Mouse (Mus musculus) neural tube, embryonic 13.5 days (tissue): ENCODE data around the gene Lgals1. TPM values are rescaled to one million over a fixed set of nuclear protein-coding genes. Genes with fewer than 3 reads are reported as not detected.
"Not testable (repeated sequence)": the region's sequence is repeated elsewhere in the genome, so short reads cannot be mapped to it uniquely, and the experiment has no call there.

Source experiments
- ATAC-seq: fragments of 200-750 bp; cut with Nextera tagmentation; 2 replicates; pipeline ENCODE4 v1.8.0; 2017; ENCODE audit warnings: low read depth, mild to moderate bottlenecking, moderate TSS enrichment, moderate library complexity
- H3K27ac ChIP-seq: fragments of 300-500 bp; sonication (generic); replicated peaks from 2 replicates; pipeline ENCODE4 v1.5.1; 2015; ENCODE audit warnings: moderate library complexity, mild to moderate bottlenecking, inconsistent platforms
- H3K27me3 ChIP-seq: fragments of 300-500 bp; sonication (generic); 2 replicates; pipeline ENCODE4 v1.6.1; 2015; ENCODE audit warnings: mild to moderate bottlenecking, inconsistent platforms
- H3K36me3 ChIP-seq: fragments of 300-500 bp; sonication (generic); 2 replicates; pipeline ENCODE4 v1.6.1; 2015; ENCODE audit warnings: mild to moderate bottlenecking, inconsistent platforms
- H3K4me1 ChIP-seq: fragments of 300-500 bp; sonication (generic); replicated peaks from 2 replicates; pipeline ENCODE4 v1.6.1; 2015; ENCODE audit warnings: inconsistent platforms
- H3K4me2 ChIP-seq: fragments of 300-500 bp; sonication (generic); 2 replicates; pipeline ENCODE4 v1.6.1; 2015; ENCODE audit warnings: inconsistent platforms, mild to moderate bottlenecking, moderate library complexity
- H3K4me3 ChIP-seq: fragments of 300-500 bp; sonication (generic); 2 replicates; pipeline ENCODE4 v1.5.1; 2015; ENCODE audit warnings: mild to moderate bottlenecking, inconsistent platforms
- H3K9ac ChIP-seq: fragments of 300-500 bp; sonication (generic); 2 replicates; pipeline ENCODE4 v1.6.1; 2015; ENCODE audit warnings: moderate library complexity, mild to moderate bottlenecking, inconsistent platforms
- H3K9me3 ChIP-seq: fragments of 300-500 bp; sonication (generic); 2 replicates; pipeline ENCODE4 v1.6.1; 2016; ENCODE audit warnings: inconsistent platforms
- WGBS: fragments of 180-500 bp; shearing (Covaris S2); methylation state at CpG from one replicate; pipeline ENCODE4 v1.1.7; 2015; 5-methylcytosine and 5-hydroxymethylcytosine counted together
- polyA plus RNA-seq: library from polyadenylated mRNA; unstranded; fragments of >200 nt; fragmentation: Nextera tagmentation; extraction: Ambion mirVana; gene quantifications from 2 replicates; pipeline ENCODE4 v1.2.1, GENCODE M21; 2015

Gene Lgals1
- polyA plus RNA-seq: 273 and 356 TPM in 2 replicates

DNA sequence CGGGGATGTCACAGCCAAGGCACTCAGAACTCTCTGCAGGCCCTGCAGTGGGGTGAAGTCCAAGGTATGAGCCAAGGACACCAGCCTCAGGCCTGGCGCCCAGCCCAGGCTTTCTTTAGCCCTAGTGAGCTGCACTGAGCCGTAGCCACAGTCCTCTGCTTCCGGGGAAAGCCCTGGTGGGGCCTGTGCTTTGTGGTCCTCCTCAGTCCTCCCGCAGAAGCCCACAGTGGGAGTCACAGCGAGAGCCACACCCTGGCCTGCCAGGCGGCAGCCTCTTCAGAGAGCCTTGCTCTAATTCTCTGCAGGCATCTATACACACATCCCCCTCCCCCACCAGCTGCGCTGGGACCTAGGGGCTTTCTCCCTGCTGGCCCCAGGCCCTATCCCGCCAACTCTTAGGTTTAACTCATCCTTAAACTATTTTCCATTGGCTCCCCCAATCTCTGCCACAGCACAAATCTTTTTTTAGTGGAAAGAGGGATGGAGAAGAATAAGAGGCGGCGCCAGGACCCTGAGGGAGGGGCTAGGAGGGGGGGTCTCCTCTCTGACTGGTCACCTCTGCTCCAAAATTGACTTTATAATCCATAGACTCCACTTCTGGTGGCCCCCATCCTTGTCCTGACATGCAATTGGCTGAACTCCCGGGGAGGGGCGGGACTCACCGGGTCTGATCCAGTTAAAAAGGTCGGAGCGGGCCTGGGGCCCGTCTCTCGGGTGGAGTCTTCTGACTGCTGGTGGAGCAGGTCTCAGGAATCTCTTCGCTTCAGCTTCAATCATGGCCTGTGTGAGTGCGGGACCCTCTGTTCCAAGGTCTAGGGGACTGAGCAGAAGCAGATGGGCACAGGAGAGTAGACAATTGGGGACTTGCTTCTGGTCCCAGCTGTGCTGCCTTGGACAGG, at the start of gene Lgals1:
TSS of gene Lgals1 (plus strand) at position 705 of the 899 bp plus-strand sequence.
- Histone ChIP-seq H3K9me3 (no peaks in the 10 kb centered on the region), H3K4me3 (peak within 1 kb of the TSS; percentile 33), H3K4me2 (peak within 1 kb of the TSS; percentile 59), H3K4me1 (peaks cover 38% of the 10 kb centered on the region), H3K9ac (peak within 1 kb of the TSS; percentile 64), H3K27me3 (peaks cover 11% of the 10 kb centered on the region), H3K36me3 (no peaks in the 10 kb centered on the region), H3K27ac (peak within 1 kb of the TSS; percentile 74)
- ATAC-seq: peak; percentile 64
- WGBS: 8% methylated on average over 20 of the region's 20 CpGs

DNA sequence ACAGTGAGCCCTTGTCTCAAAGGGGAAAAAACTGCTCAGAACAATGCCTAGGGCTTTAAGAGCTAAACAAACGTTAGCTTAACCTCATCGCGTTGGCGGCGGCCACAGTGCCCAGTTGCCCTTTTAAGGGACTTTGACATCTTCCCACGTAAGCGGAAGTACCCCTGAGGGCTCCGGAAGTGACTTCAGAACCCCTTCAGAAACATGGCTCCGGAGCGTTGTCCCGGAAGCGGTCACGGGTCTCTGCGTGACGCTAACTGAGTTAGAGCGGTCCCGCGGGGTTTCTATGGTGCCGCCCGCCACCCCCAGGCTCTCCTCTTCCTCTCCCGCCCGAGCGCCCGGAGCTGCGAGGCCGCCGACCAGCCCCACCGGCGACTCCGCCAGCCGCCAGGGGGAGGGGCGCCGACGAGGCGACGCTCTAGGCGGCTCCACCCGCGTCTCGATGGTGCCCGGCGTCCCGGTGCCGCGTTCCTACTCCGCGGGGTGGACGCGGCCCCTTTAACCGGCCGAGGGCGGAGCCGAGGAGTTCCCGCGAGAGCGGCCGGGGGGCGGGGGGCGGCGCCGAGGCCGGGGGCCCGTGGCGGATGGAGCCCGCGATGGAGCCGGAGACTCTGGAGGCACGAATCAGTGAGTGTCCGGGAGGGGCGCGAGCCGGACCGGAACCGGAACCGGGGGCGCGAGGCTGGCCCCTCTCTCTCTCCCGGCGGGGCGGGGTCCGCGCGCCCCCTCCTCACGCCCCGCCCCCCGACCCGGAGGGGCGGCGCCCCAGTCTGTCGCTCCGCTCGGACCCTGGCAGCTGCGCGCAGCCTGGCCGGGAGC, 49.3 kb upstream of the Lgals1 start, which contains the start of gene Gga1:
TSS of gene Gga1 (plus strand) at position 200 of the 819 bp plus-strand sequence.
- no peaks in the 10 kb centered on the region for H3K27me3 ChIP-seq
- no peaks in the 10 kb centered on the region for H3K9me3 ChIP-seq
- peak within 1 kb of the TSS; percentile 92 for H3K4me2 ChIP-seq
- under 1% methylated on average over 61 of the region's 95 CpGs for WGBS
- H3K27ac ChIP-seq: peak within 1 kb of the TSS; percentile 99
- H3K4me1 ChIP-seq: peaks cover 39% of the 10 kb centered on the region
- peaks cover 23% of the 10 kb centered on the region for H3K36me3 ChIP-seq
- peak within 1 kb of the TSS; percentile 91 for H3K9ac ChIP-seq
- peak; percentile 90 for ATAC-seq
- H3K4me3 ChIP-seq: peak within 1 kb of the TSS; percentile 79

DNA sequence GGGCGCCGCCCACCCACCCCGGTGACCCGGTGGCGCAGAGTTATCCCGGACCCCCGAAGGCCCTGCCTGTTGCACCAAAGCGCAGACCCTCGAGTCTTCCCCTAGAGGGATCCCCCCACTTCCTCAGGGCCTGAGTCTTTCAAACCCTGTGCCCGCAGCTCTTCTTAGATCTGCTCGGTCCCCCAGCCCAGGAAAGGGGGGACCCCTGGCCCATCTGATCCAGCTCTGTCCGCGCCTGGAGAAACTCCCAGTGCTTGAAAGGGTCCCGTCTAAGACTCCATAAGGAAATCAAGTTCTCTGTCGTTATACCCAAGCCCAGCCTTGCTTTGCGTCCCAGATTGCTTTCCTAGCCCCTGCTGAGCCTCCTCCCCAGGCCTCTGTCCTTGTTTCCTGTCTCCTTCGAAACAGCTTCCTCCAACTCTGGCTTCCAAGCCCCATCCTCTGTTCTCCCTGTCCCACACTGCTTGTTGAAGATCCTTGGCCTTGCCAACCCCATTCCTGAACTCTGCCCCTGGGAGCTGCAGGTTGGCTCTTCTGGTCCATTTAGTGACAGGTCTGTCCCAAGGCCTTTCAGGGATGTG, 48.6 kb upstream of the Lgals1 start:
- no peaks in the 10 kb centered on the region for H3K9me3 ChIP-seq
- peak overlapping the region; percentile 92 for H3K4me2 ChIP-seq
- H3K27me3 ChIP-seq: no peaks in the 10 kb centered on the region
- peak overlapping the region; percentile 99 for H3K27ac ChIP-seq
- H3K36me3 ChIP-seq: peaks cover 30% of the 10 kb centered on the region
- H3K4me3 ChIP-seq: peak overlapping the region; percentile 79
- 0% methylated on average over 15 of the region's 17 CpGs for WGBS
- peak; percentile 42; the same call in 1 of the 2 replicates for ATAC-seq
- peaks cover 39% of the 10 kb centered on the region for H3K4me1 ChIP-seq
- H3K9ac ChIP-seq: peak overlapping the region; percentile 91

DNA sequence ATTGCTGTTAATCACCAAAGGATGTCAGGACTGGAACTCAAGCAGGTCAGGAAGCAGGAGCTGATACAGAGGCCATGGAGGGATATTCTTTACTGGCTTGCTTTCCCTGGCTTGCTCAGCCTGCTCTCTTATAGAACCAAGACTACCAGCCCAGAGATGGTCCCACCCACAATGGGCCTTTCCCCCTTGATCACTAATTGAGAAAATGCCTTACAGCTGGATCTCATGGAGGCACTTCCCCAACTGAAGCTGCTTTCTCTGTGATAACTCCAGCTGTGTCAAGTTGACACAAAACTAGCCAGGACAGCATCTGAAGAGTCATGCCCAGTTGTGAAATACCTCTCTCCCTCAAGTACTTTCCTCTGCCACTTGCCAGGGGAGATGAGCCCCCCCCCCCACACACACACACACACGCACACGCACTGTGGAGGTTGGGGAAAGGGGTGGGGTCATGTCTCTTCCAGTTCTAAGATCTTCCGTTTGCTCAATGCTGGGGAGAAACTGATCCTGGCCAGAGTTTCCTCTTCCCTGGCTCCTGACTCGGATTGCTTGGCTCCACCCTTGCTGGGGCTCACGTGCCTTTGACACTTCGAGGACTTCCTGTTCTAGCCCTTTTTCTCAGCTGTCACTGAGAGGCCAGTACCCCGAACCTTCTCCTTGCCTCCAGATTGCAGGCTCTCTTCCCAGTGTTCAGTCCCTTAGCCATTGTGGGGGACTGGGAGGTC, 47.6 kb upstream of the Lgals1 start:
- not testable (repeated sequence) for H3K4me3 ChIP-seq, H3K27me3 ChIP-seq, ATAC-seq, H3K9me3 ChIP-seq, H3K27ac ChIP-seq
- H3K4me1 ChIP-seq: peaks cover 35% of the 10 kb centered on the region
- H3K36me3 ChIP-seq: peaks cover 41% of the 10 kb centered on the region
- WGBS: 68% methylated on average over 6 of the region's 7 CpGs
- peak overlapping the region; percentile 91; the same call in 1 of the 2 replicates for H3K9ac ChIP-seq
- peak overlapping the region; percentile 92; the same call in 1 of the 2 replicates for H3K4me2 ChIP-seq

DNA sequence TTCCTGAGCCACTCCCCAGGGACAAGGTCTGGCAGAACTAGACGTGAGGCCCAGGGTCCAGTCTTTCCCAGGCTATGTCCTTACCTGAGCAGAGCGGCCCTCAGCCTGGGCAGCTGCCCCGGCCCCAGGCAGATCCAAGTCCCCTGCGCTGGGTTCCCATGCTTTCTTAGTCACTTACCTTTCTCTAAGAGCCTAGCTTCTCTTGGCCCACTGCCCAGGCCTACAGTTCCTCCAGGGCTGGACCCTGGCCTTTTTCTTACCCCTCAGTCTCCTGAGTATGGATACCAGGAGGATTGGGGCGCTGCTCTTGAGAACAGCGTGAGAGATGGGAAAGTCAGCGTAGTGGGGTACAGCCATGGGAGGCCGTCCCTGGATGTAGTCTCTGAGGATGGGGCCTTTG, 46.1 kb upstream of the Lgals1 start:
- Histone ChIP-seq H3K4me3 (no peak overlapping the region), H3K36me3 (peaks cover 54% of the 10 kb centered on the region), H3K9me3 (no peaks in the 10 kb centered on the region), H3K4me1 (peaks cover 29% of the 10 kb centered on the region), H3K27me3 (no peaks in the 10 kb centered on the region), H3K27ac (no peak overlapping the region), H3K4me2 (no peak overlapping the region), H3K9ac (peak overlapping the region; percentile 27; the same call in 1 of the 2 replicates)
- WGBS: 94% methylated on average over 8 of the region's 8 CpGs
- ATAC-seq: no peak

DNA sequence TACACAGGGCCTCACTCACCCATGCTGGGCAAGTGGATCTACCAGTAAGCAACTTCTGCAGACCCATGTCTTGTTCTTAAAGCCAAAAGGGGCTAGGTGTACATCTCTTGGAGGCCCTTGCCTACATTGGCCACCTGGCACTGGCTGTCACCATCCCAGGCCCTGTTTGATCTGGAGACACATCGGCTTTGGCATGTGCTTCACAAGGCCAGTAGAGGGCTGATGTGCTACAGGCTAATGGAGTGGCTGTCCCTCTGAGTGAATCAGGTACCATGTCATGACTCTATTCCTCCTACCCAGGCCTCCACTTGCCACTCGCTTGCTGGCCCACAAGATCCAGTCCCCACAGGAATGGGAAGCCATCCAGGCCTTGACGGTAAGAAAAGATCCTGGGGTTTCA, 44.7 kb upstream of the Lgals1 start:
- ATAC-seq: no peak
- no peak overlapping the region for H3K27ac ChIP-seq
- no peaks in the 10 kb centered on the region for H3K27me3 ChIP-seq
- no peak overlapping the region for H3K4me2 ChIP-seq
- H3K9me3 ChIP-seq: no peaks in the 10 kb centered on the region
- 88% methylated on average over 3 of the region's 3 CpGs for WGBS
- no peak overlapping the region for H3K4me3 ChIP-seq
- peaks cover 68% of the 10 kb centered on the region for H3K36me3 ChIP-seq
- H3K4me1 ChIP-seq: peaks cover 16% of the 10 kb centered on the region
- no peak overlapping the region for H3K9ac ChIP-seq

DNA sequence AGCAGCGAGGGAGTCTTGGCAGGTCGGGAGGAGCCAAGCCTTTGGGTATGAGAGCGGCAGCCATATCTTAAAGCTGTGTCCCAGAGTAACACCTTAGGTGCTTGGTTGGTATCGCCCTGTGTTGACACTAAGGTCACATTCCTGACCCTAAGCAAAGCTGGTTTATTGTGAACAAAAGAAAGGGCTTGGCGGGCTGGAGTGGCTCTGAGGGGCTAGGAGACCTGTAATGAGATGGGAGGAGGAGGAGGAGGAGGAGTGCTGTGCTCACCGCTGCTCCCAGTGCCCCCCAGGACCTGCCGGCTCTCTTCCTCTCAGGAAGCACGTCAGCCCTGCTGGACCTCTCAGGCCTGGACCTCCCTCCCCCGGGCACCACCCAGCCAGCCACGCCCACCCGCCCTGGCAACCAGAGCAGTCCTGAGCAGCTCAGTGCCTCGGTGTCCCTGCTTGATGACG, 37.1 kb upstream of the Lgals1 start:
- H3K27ac ChIP-seq: no peak overlapping the region
- no peaks in the 10 kb centered on the region for H3K27me3 ChIP-seq
- H3K4me1 ChIP-seq: peaks cover 14% of the 10 kb centered on the region; the same call in 1 of the 2 replicates
- ATAC-seq: no peak
- no peak overlapping the region for H3K4me3 ChIP-seq
- whole genome bisulfite sequencing: 44% methylated on average over 13 of the region's 13 CpGs
- no peaks in the 10 kb centered on the region for H3K9me3 ChIP-seq
- no peak overlapping the region for H3K9ac ChIP-seq
- peaks cover 94% of the 10 kb centered on the region for H3K36me3 ChIP-seq
- H3K4me2 ChIP-seq: no peak overlapping the region

DNA sequence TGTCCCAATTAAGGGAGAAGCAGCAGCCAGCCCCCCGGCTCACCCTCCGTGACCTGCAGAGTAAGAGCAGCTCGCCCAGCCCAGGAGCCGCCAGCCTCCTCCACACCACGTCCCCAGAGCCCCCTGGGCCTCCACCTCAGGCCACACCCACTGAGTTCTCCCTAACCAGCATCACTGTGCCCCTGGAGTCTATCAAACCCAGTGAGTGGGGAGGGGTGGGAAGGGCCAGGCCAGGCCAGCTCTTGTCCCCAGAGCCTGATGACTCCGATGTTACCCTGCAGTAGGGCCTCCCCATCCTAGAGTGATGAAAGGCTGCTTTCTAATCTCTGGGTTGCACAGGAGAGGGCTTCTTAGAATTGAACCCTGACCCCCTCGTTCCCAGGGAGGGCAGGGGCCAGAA, 34.1 kb upstream of the Lgals1 start:
- Histone ChIP-seq H3K4me1 (peaks cover 21% of the 10 kb centered on the region; the same call in 1 of the 2 replicates), H3K36me3 (peaks cover 70% of the 10 kb centered on the region), H3K27me3 (no peaks in the 10 kb centered on the region), H3K4me2 (no peak overlapping the region), H3K27ac (no peak overlapping the region), H3K9me3 (no peaks in the 10 kb centered on the region), H3K9ac (no peak overlapping the region), H3K4me3 (no peak overlapping the region)
- WGBS: 67% methylated on average over 7 of the region's 7 CpGs
- ATAC-seq: no peak

DNA sequence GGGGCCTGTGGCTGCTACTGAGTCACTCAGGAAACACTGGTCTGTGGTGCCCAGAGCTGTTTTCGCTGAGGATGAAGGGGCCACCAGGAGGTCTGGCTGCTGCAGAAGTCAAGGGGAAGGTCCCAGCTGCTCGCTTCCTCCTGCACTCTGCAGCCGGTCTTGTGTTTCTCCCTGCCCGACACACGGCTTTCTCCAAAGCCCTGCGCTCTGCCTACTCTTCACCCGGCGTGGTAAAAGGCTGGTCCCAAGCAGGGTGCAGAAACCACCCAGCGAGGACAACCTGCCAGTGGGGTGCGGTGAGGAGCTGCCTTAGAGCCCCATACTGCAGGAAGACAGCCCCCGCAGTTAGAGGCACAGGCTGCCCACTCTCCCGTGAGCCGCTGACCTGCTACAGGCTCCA, 31.8 kb upstream of the Lgals1 start:
- Histone ChIP-seq H3K4me1 (peaks cover 28% of the 10 kb centered on the region), H3K4me2 (no peak overlapping the region), H3K9me3 (no peaks in the 10 kb centered on the region), H3K9ac (no peak overlapping the region), H3K36me3 (peaks cover 48% of the 10 kb centered on the region), H3K27ac (no peak overlapping the region; the same call in 1 of the 2 replicates), H3K27me3 (peaks cover 15% of the 10 kb centered on the region), H3K4me3 (no peak overlapping the region)
- WGBS: 72% methylated on average over 13 of the region's 13 CpGs
- ATAC-seq: no peak

DNA sequence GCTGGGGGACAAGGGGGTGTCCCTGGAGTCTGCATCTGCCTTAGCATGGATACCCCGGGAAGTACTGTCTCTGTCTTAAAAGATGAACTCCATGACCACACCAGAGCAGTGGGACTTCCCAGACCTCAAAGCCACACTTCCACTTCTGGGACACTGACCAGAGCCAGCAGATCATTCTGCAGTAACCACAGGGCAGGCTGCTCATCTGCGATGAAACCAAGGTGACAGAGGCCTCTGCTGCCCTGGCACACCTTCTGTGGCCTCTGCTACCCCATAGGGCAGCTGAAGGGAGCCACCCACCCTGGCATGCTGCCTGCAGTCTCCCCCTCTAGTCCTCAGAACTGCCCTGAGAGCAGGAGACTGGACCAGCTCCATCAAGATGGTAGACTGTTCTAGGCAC, 30.8 kb upstream of the Lgals1 start:
- WGBS: 80% methylated on average over 2 of the region's 2 CpGs
- Histone ChIP-seq H3K4me1 (peaks cover 39% of the 10 kb centered on the region), H3K9me3 (no peaks in the 10 kb centered on the region), H3K4me3 (no peak overlapping the region), H3K36me3 (peaks cover 39% of the 10 kb centered on the region), H3K27me3 (peaks cover 25% of the 10 kb centered on the region), H3K27ac (no peak overlapping the region), H3K4me2 (no peak overlapping the region), H3K9ac (no peak overlapping the region)
- no peak for ATAC-seq

DNA sequence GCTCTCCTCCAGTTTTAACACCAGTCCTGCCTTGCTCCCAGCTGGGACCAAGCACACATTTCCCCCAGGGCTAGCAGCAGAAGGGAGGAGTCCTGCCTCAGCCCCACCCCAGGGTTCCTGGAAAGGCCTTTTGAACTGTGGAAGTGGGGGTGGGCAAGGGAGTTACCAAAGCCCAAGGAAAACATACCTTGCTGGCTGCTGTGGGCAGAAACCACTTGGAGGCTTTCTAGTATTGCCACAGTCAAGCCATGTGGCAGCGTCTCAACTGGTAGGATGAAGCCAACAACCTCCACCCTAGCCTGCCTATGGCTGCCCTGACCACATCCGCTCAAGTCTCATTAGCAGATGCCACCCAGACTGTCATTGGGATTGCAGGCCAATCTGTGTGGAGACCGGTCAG, 30.4 kb upstream of the Lgals1 start:
- WGBS: 85% methylated on average over 3 of the region's 3 CpGs
- Histone ChIP-seq H3K4me3 (no peak overlapping the region), H3K36me3 (peaks cover 34% of the 10 kb centered on the region), H3K27me3 (peaks cover 29% of the 10 kb centered on the region), H3K4me2 (no peak overlapping the region), H3K4me1 (peaks cover 43% of the 10 kb centered on the region), H3K9ac (no peak overlapping the region), H3K9me3 (no peaks in the 10 kb centered on the region), H3K27ac (no peak overlapping the region)
- no peak for ATAC-seq
